Mouse (Mus musculus): ENCODE measurements around the gene Plekhg2. TPM values are rescaled to one million over a fixed set of nuclear protein-coding genes. Genes with fewer than 3 reads are reported as not detected.
"Not testable (repeated sequence)": the region's sequence is repeated elsewhere in the genome, so short reads cannot be mapped to it uniquely, and the experiment has no call there.

Gene Plekhg2
- polyA plus RNA-seq, 1 experiment = 66.4 TPM

- Histone ChIP-seq H3K36me3 (ENCODE audit: control insufficient read depth, insufficient read depth, low read length) (peaks cover 19% of the 10 kb centered on the region), H3K4me1 (ENCODE audit: control insufficient read depth, insufficient read depth, insufficient read length) (peaks cover 4% of the 10 kb centered on the region; the same call in 1 of the 2 replicates), H3K4me3 (ENCODE audit: extremely low read depth, insufficient read depth, insufficient read length) (peak within 1 kb of the TSS; percentile 76), H3K27ac (ENCODE audit: insufficient read depth, low read length) (peak within 1 kb of the TSS; percentile 63), H3K27me3 (ENCODE audit: control insufficient read depth, insufficient read depth, low read length) (no peaks in the 10 kb centered on the region)
- TF ChIP-seq CTCF (IDR thresholded peaks at IDR 0.05; ENCODE audit: extremely low read depth, insufficient read depth, insufficient read length, insufficient replicate concordance) (no peak), POLR2A (IDR thresholded peaks at IDR 0.05; ENCODE audit: low read depth, low read length) (peak; percentile 96)
- DNase-seq (ENCODE audit: low read depth in 1 of 2, low spot score in 2 of 2) = peak; percentile 96 to 99
- under 1% methylated on average over 58 of the region's 58 CpGs for WGBS
Measured at GRCm38 (mm10) chr7:28392429-28393271, 20.3 kb upstream of the Plekhg2 start, which contains the start of the genes Med29 and Paf1. Med29 (minus strand) TSS chr7:28392708. Paf1 (plus strand) TSS chr7:28392951.

GRCm38 (mm10) chr7:28390331-28390730, 17.9 kb upstream of the Plekhg2 start:
- WGBS = 97% methylated on average over 3 of the region's 3 CpGs
- H3K27me3 ChIP-seq (ENCODE audit: control insufficient read depth, insufficient read depth, low read length) = no peaks in the 10 kb centered on the region
- no peak overlapping the region for H3K4me3 ChIP-seq (ENCODE audit: extremely low read depth, insufficient read depth, insufficient read length)
- TF ChIP-seq CTCF (IDR thresholded peaks at IDR 0.05; ENCODE audit: extremely low read depth, insufficient read depth, insufficient read length, insufficient replicate concordance) (no peak), POLR2A (IDR thresholded peaks at IDR 0.05; ENCODE audit: low read depth, low read length) (no peak)
- no peak overlapping the region for H3K27ac ChIP-seq (ENCODE audit: insufficient read depth, low read length)
- DNase-seq (ENCODE audit: low read depth in 1 of 2, low spot score in 2 of 2) = no peak
- peaks cover 14% of the 10 kb centered on the region; the same call in 1 of the 2 replicates for H3K4me1 ChIP-seq (ENCODE audit: control insufficient read depth, insufficient read depth, insufficient read length)
- H3K36me3 ChIP-seq (ENCODE audit: control insufficient read depth, insufficient read depth, low read length) = peaks cover 8% of the 10 kb centered on the region

DNA sequence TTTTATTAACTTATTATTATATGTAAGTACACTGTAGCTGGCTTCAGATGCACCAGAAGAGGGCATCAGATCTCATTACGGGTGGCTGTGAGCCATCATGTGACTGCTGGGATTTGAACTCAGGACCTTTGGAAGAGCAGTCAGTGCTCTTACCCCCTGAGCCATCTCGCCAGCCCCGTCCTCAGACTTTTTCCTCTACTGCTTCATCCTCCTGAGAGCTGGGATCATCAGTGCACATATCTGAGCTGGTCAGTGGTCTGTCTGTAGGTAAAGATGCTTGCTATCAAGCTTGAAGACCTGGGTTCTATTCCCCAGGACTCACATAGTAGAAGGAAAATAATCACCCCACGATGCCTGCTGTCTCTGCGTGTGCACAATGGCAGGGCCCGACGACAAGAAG, 15.0 kb upstream of the Plekhg2 start:
- WGBS = 91% methylated on average over 7 of the region's 7 CpGs
- DNase-seq (ENCODE audit: low read depth in 1 of 2, low spot score in 2 of 2); H3K36me3 ChIP-seq (ENCODE audit: control insufficient read depth, insufficient read depth, low read length); H3K27ac ChIP-seq (ENCODE audit: insufficient read depth, low read length); H3K4me3 ChIP-seq (ENCODE audit: extremely low read depth, insufficient read depth, insufficient read length); H3K27me3 ChIP-seq (ENCODE audit: control insufficient read depth, insufficient read depth, low read length): not testable (repeated sequence)
- peaks cover 37% of the 10 kb centered on the region for H3K4me1 ChIP-seq (ENCODE audit: control insufficient read depth, insufficient read depth, insufficient read length)

DNA sequence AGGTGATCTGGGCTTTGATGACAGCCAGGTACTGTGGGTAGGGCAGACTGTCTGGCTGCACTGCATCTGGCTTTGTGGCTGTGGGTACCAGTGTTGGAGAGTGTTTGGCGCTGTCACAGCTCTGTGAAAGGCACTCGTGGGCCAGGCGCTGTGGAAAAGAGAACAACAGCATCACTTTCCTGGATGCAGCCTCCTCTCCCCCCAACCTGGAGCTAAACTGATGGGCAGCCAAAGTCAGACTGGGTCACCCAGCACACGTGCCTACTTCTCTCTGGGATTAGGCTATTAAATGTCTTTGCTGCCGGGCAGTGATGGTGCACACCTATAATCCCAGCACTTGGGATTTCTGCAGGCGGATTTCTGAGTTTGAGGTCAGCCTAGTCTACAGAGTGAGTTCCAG, 14.5 kb upstream of the Plekhg2 start:
- DNase-seq (ENCODE audit: low read depth in 1 of 2, low spot score in 2 of 2); H3K4me3 ChIP-seq (ENCODE audit: extremely low read depth, insufficient read depth, insufficient read length); H3K36me3 ChIP-seq (ENCODE audit: control insufficient read depth, insufficient read depth, low read length); H3K27ac ChIP-seq (ENCODE audit: insufficient read depth, low read length); H3K27me3 ChIP-seq (ENCODE audit: control insufficient read depth, insufficient read depth, low read length): not testable (repeated sequence)
- 77% methylated on average over 6 of the region's 6 CpGs for whole genome bisulfite sequencing
- peaks cover 35% of the 10 kb centered on the region for H3K4me1 ChIP-seq (ENCODE audit: control insufficient read depth, insufficient read depth, insufficient read length)

DNA sequence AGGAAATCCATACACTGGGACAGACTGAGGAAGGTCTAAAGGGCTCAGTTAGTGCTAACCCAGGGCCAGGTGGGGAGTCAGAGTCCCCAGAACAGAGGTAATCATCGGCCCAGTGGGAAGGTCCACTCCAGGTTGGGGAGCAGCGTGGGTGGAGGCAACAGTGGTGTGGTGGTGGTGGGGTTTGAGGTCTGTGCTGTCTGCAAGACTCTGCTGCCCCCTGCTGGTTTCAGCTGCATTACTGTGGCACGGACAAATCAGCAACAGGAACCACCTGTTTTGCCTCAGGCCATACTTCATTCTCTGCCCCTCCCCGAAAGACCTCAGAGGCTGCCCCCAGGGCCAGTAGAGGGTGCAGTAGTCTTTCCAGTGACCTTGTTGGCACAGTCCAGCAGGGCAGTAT, 14.1 kb upstream of the Plekhg2 start:
- peak overlapping the region; percentile 86 for H3K27ac ChIP-seq (ENCODE audit: insufficient read depth, low read length)
- 2% methylated on average over 4 of the region's 4 CpGs for WGBS
- peaks cover 34% of the 10 kb centered on the region for H3K4me1 ChIP-seq (ENCODE audit: control insufficient read depth, insufficient read depth, insufficient read length)
- no peak overlapping the region for H3K4me3 ChIP-seq (ENCODE audit: extremely low read depth, insufficient read depth, insufficient read length)
- peak; percentile 98 for TF ChIP-seq CTCF (IDR thresholded peaks at IDR 0.05; ENCODE audit: extremely low read depth, insufficient read depth, insufficient read length, insufficient replicate concordance)
- no peak for TF ChIP-seq POLR2A (IDR thresholded peaks at IDR 0.05; ENCODE audit: low read depth, low read length)
- H3K27me3 ChIP-seq (ENCODE audit: control insufficient read depth, insufficient read depth, low read length) = no peaks in the 10 kb centered on the region
- peak; percentile 84 to 89 for DNase-seq (ENCODE audit: low read depth in 1 of 2, low spot score in 2 of 2)
- peaks cover 6% of the 10 kb centered on the region for H3K36me3 ChIP-seq (ENCODE audit: control insufficient read depth, insufficient read depth, low read length)

DNA sequence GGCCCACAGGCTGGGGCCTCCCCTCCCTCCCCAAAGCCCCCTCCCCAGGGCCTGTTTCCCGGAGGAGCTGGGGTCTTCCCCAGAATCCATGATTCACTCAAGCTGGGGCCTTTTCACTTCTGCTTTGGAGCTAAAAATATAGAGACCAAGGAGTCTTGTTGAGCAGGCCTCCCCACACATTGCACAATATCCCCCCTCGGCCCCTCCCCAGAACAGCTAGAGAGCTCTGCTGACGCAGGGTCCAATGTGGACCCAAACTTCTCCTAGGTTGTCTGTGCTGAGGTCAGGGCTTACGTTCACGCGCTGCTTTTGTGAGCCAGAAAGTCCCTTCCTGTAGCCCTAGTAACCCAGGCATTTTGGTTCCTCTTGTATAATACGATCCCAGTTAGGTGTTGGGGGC, 13.6 kb upstream of the Plekhg2 start:
- WGBS = 36% methylated on average over 7 of the region's 7 CpGs
- TF ChIP-seq POLR2A (IDR thresholded peaks at IDR 0.05; ENCODE audit: low read depth, low read length) (no peak), CTCF (IDR thresholded peaks at IDR 0.05; ENCODE audit: extremely low read depth, insufficient read depth, insufficient read length, insufficient replicate concordance) (no peak)
- DNase-seq (ENCODE audit: low read depth in 1 of 2, low spot score in 2 of 2) = peak in 1 of 2 experiments; percentile 45
- H3K4me3 ChIP-seq (ENCODE audit: extremely low read depth, insufficient read depth, insufficient read length) = no peak overlapping the region
- H3K27ac ChIP-seq (ENCODE audit: insufficient read depth, low read length) = peak overlapping the region; percentile 86
- H3K27me3 ChIP-seq (ENCODE audit: control insufficient read depth, insufficient read depth, low read length) = no peaks in the 10 kb centered on the region
- H3K36me3 ChIP-seq (ENCODE audit: control insufficient read depth, insufficient read depth, low read length) = peaks cover 6% of the 10 kb centered on the region
- H3K4me1 ChIP-seq (ENCODE audit: control insufficient read depth, insufficient read depth, insufficient read length) = peaks cover 35% of the 10 kb centered on the region

- Histone ChIP-seq H3K27me3 (ENCODE audit: control insufficient read depth, insufficient read depth, low read length) (no peaks in the 10 kb centered on the region), H3K4me3 (ENCODE audit: extremely low read depth, insufficient read depth, insufficient read length) (no peak overlapping the region), H3K27ac (ENCODE audit: insufficient read depth, low read length) (peak overlapping the region; percentile 86), H3K36me3 (ENCODE audit: control insufficient read depth, insufficient read depth, low read length) (peaks cover 4% of the 10 kb centered on the region), H3K4me1 (ENCODE audit: control insufficient read depth, insufficient read depth, insufficient read length) (peaks cover 35% of the 10 kb centered on the region)
- TF ChIP-seq POLR2A (IDR thresholded peaks at IDR 0.05; ENCODE audit: low read depth, low read length) (no peak), CTCF (IDR thresholded peaks at IDR 0.05; ENCODE audit: extremely low read depth, insufficient read depth, insufficient read length, insufficient replicate concordance) (no peak)
- DNase-seq (ENCODE audit: low read depth in 1 of 2, low spot score in 2 of 2) = no peak
- 66% methylated on average over 9 of the region's 9 CpGs for WGBS
Measured at GRCm38 (mm10) chr7:28385196-28385595, 12.8 kb upstream of the Plekhg2 start.
